Mouse (Mus musculus) CH12.LX (cell line): Measurements from ENCODE around the gene Crtc3. TPM values are rescaled to one million over a fixed set of nuclear protein-coding genes. Genes with fewer than 3 reads are reported as not detected.

ENCODE experiments used
- DNase-seq: peaks from one replicate; pipeline ENCODE4 v3.0.0-alpha.2; 2013; ENCODE audit errors: extremely low read depth
- H3K27ac ChIP-seq: 2 replicates; pipeline ENCODE4 v1.5.1; 2012; ENCODE audit warnings: low read depth, mild to moderate bottlenecking, control low read depth, moderate library complexity; ENCODE audit not compliant: insufficient read depth
- H3K27me3 ChIP-seq: replicated peaks from 2 replicates; pipeline ENCODE3; 2012; ENCODE audit warnings: inconsistent platforms
- H3K36me3 ChIP-seq, 2 experiments: replicated peaks in 1 of 2; 2 replicates each; pipeline versions ENCODE3 to v1.6.1; 2012; ENCODE audit warnings: inconsistent platforms in 1 of 2, low read length in 1 of 2, mild to moderate bottlenecking in 1 of 2, mixed read lengths in 1 of 2, moderate library complexity in 1 of 2; ENCODE audit not compliant: control insufficient read depth in 1 of 2, insufficient read depth in 1 of 2
- H3K4me1 ChIP-seq, 2 experiments: 2 replicates each; pipeline ENCODE4 v1.6.1; 2012; ENCODE audit warnings: inconsistent platforms in 1 of 2, moderate library complexity in 1 of 2; ENCODE audit not compliant: insufficient read depth in 2 of 2, control insufficient read depth in 1 of 2
- H3K4me2 ChIP-seq: 2 replicates; pipeline ENCODE4 v1.6.1; 2012; ENCODE audit warnings: low read depth, mild to moderate bottlenecking, control low read depth; ENCODE audit not compliant: poor library complexity, insufficient read depth, severe bottlenecking
- H3K4me3 ChIP-seq, 3 experiments: fragments of 150-350 bp in 1 of 3; sonication (generic) in 1 of 3; replicated peaks in 1 of 3; 2 replicates each; pipeline versions ENCODE3 to v1.5.1; 2011 to 2012; ENCODE audit warnings: low read depth in 2 of 3, low read length in 2 of 3, mild to moderate bottlenecking in 2 of 3, moderate library complexity in 2 of 3, control low read depth in 1 of 3, improper control_type of control experiment in 1 of 3, inconsistent platforms in 1 of 3, mixed read lengths in 1 of 3; ENCODE audit not compliant: poor library complexity in 1 of 3
- H3K79me2 ChIP-seq: replicated peaks from 2 replicates; pipeline ENCODE4 v1.6.1; 2012; ENCODE audit warnings: mild to moderate bottlenecking, moderate library complexity; ENCODE audit not compliant: control insufficient read depth, poor library complexity, insufficient read depth, severe bottlenecking; ENCODE audit errors: extremely low read depth
- H3K9ac ChIP-seq: 2 replicates; pipeline ENCODE4 v1.6.1; 2012; ENCODE audit warnings: low read depth, mild to moderate bottlenecking, control low read depth, moderate library complexity; ENCODE audit not compliant: insufficient read depth
- H3K9me3 ChIP-seq: replicated peaks from 2 replicates; pipeline ENCODE3; 2012; ENCODE audit warnings: low read length, inconsistent platforms, mixed read lengths
- CHD2 ChIP-seq: IDR thresholded peaks from 2 replicates; pipeline ENCODE4 v1.6.1; 2011; ENCODE audit warnings: low read length, improper control_type of control experiment
- CTCF ChIP-seq, 2 experiments: IDR thresholded peaks in 1 of 2; conservative IDR thresholded peaks in 1 of 2; 2 replicates each; pipeline ENCODE4 v1.5.1; 2011 to 2012; ENCODE audit warnings: low read depth in 2 of 2, low read length in 2 of 2, improper control_type of control experiment in 1 of 2, inconsistent platforms in 1 of 2, mild to moderate bottlenecking in 1 of 2, moderate library complexity in 1 of 2
- E2F4 ChIP-seq: IDR thresholded peaks from 2 replicates; pipeline ENCODE4 v1.6.1; 2011; ENCODE audit warnings: low read depth, low read length, improper control_type of control experiment; ENCODE audit not compliant: insufficient replicate concordance
- ELF1 ChIP-seq: IDR thresholded peaks from 2 replicates; pipeline ENCODE4 v1.6.1; 2014; ENCODE audit warnings: low read depth, mild to moderate bottlenecking, inconsistent platforms, low read length, improper control_type of control experiment
- EP300 ChIP-seq: IDR thresholded peaks from 2 replicates; pipeline ENCODE4 v1.6.1; 2011; ENCODE audit warnings: low read length, improper control_type of control experiment
- HCFC1 ChIP-seq: IDR thresholded peaks from 2 replicates; pipeline ENCODE4 v1.6.1; 2012; ENCODE audit warnings: low read depth, mild to moderate bottlenecking, inconsistent platforms, low read length, improper control_type of control experiment
- IRF4 ChIP-seq: IDR thresholded peaks from 2 replicates; pipeline ENCODE4 v1.6.1; 2014; ENCODE audit warnings: low read depth, mild to moderate bottlenecking, inconsistent platforms, low read length, improper control_type of control experiment
- JUND ChIP-seq: conservative IDR thresholded peaks from 2 replicates; pipeline ENCODE4 v1.6.1; 2011; ENCODE audit warnings: low read depth, low read length, improper control_type of control experiment
- MAFK ChIP-seq: IDR thresholded peaks from 2 replicates; pipeline ENCODE4 v1.6.1; 2011; ENCODE audit warnings: low read length, improper control_type of control experiment; ENCODE audit not compliant: insufficient replicate concordance
- MAZ ChIP-seq: IDR thresholded peaks from 2 replicates; pipeline ENCODE4 v1.6.1; 2012; ENCODE audit warnings: low read depth, mild to moderate bottlenecking, inconsistent platforms, low read length, improper control_type of control experiment, moderate library complexity
- MEF2A ChIP-seq: IDR thresholded peaks from 2 replicates; pipeline ENCODE4 v1.6.1; 2014; ENCODE audit warnings: low read depth, mild to moderate bottlenecking, inconsistent platforms, low read length, improper control_type of control experiment, borderline replicate concordance
- MXI1 ChIP-seq: IDR thresholded peaks from 2 replicates; pipeline ENCODE4 v1.6.1; 2011; ENCODE audit warnings: mild to moderate bottlenecking, low read depth, low read length, improper control_type of control experiment
- MYC ChIP-seq: IDR thresholded peaks from 2 replicates; pipeline ENCODE4 v1.6.1; 2011; ENCODE audit warnings: low read depth, mild to moderate bottlenecking, improper control_type of control experiment, low read length
- NRF1 ChIP-seq: IDR thresholded peaks from 2 replicates; pipeline ENCODE4 v1.6.1; 2014; ENCODE audit warnings: low read depth, mild to moderate bottlenecking, inconsistent platforms, low read length, improper control_type of control experiment, moderate library complexity
- PAX5 ChIP-seq: IDR thresholded peaks from 2 replicates; pipeline ENCODE4 v1.6.1; 2012; ENCODE audit warnings: low read length, inconsistent platforms, mixed read lengths
- POLR2A ChIP-seq: IDR thresholded peaks from 2 replicates; pipeline ENCODE4 v1.6.1; 2011; ENCODE audit warnings: low read depth, mild to moderate bottlenecking, improper control_type of control experiment, low read length
- RAD21 ChIP-seq: IDR thresholded peaks from 2 replicates; pipeline ENCODE4 v1.6.1; 2011; ENCODE audit warnings: low read depth, mild to moderate bottlenecking, low read length, improper control_type of control experiment, moderate library complexity
- RCOR1 ChIP-seq: conservative IDR thresholded peaks from 2 replicates; pipeline ENCODE4 v1.6.1; 2012; ENCODE audit warnings: low read depth, mild to moderate bottlenecking, inconsistent platforms, low read length, improper control_type of control experiment
- SIN3A ChIP-seq: IDR thresholded peaks from 2 replicates; pipeline ENCODE4 v1.6.1; 2012; ENCODE audit warnings: low read length, improper control_type of control experiment, inconsistent platforms
- SMC3 ChIP-seq: IDR thresholded peaks from 2 replicates; pipeline ENCODE4 v1.6.1; 2011; ENCODE audit warnings: low read depth, low read length, improper control_type of control experiment
- TBP ChIP-seq: conservative IDR thresholded peaks from 2 replicates; pipeline ENCODE4 v1.6.1; 2011; ENCODE audit warnings: low read depth, low read length, improper control_type of control experiment
- TCF12 ChIP-seq: IDR thresholded peaks from 2 replicates; pipeline ENCODE4 v1.6.1; 2014; ENCODE audit warnings: low read depth, mild to moderate bottlenecking, inconsistent platforms, low read length, improper control_type of control experiment
- UBTF ChIP-seq: IDR thresholded peaks from 2 replicates; pipeline ENCODE4 v1.6.1; 2012; ENCODE audit warnings: low read depth, mild to moderate bottlenecking, inconsistent platforms, low read length, improper control_type of control experiment, moderate library complexity
- USF1 ChIP-seq: IDR thresholded peaks from 2 replicates; pipeline ENCODE4 v1.6.1; 2014; ENCODE audit warnings: low read depth, mild to moderate bottlenecking, inconsistent platforms, low read length, improper control_type of control experiment
- USF2 ChIP-seq: conservative IDR thresholded peaks from 2 replicates; pipeline ENCODE4 v1.6.1; 2011; ENCODE audit warnings: low read depth, low read length, improper control_type of control experiment
- ZKSCAN1 ChIP-seq: IDR thresholded peaks from 2 replicates; pipeline ENCODE4 v1.6.1; 2012; ENCODE audit warnings: low read depth, inconsistent platforms, low read length, improper control_type of control experiment, borderline replicate concordance
- ZNF384 ChIP-seq: IDR thresholded peaks from 2 replicates; pipeline ENCODE4 v1.6.1; 2012; ENCODE audit warnings: low read depth, low read length, improper control_type of control experiment, inconsistent platforms
- dilution Hi-C: fragments of 300-500 bp; cut with MboI; formaldehyde crosslinking; loops from 2 replicates; pipeline ENCODE4 v1.14.3; 2020; ENCODE audit warnings: low sequenced_read_pairs; ENCODE audit not compliant: extremely low pct_unique_long_range_greater_than_20kb, extremely low pct_ligation_motif_present
- in situ Hi-C: fragments of 300-500 bp; cut with MboI; formaldehyde crosslinking; loops from 3 replicates; pipeline ENCODE4 v1.14.3; 2019; ENCODE audit warnings: low sequenced_read_pairs, low pct_ligation_motif_present, low pct_unique_long_range_greater_than_20kb, mixed read lengths
- polyA plus RNA-seq: library from polyadenylated mRNA; unstranded; fragments of >175 nt; gene quantifications from 2 replicates; pipeline ENCODE4 v1.2.1, GENCODE M21; 2012; ENCODE audit warnings: low read depth; ENCODE audit not compliant: insufficient read length
- total RNA-seq, 2 experiments: library from RNA; depleted of rRNA; stranded (reverse); fragments of 300-350 nt in 1 of 2; fragments of >200 nt in 1 of 2; gene quantifications; 2 replicates each; pipeline ENCODE4 v1.2.3; 2012 to 2014

Gene Crtc3
- total and polyA plus RNA-seq, 3 experiments, result 1.2 to 9.1 (median 4.4) TPM

DNA sequence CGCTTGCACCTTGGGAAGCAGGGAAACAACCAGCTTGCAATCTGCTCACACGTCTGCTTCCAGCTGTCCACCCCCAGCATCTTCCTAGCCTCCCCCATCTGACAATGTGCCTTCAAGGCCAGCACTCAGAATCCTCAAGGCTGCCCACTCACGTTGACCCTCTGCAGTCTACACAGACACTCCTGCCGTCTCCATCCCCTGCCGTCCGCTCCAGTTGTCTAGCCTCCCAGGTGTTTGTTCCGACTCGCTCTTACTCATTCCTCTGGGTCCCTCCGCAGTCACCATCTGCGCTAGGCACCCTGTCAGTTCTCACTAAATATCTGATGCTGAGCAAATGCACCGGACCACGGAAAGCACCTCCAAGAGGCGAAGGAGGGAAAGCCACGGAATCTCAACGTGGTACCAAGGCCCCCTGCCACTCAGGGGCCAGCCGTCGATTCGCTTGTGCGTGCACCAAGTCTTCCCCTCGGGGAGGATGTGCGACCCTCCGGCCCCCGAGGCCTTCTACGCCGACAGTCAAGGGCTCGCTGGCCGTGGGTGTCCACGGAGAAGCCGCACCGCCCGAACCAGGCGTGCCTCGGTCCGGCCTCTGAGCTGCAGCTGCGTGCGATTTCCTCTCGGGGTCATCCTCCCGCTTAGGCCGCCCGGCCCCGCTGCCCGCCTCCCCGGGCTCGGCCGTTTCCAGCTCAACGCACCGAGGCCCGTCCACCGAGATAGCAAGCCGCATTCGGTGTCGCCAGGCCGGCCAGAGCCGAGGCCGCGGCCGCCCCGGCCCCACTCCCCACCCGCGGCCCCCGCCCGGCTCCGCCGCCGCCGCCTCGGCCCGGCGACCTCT lies 739 bp downstream of the Crtc3 start:
- in situ Hi-C loops, result no loop called here
- Histone ChIP-seq H3K27ac (peak overlapping the region; percentile 48), H3K36me3 (peaks cover 0 to 5% of the 10 kb centered on the region in 2 experiments)

GRCm38 (mm10) chr7:80685639-80686038 lies 3.0 kb downstream of the Crtc3 start:
- no peaks in the 10 kb centered on the region for H3K27me3 ChIP-seq
- TF ChIP-seq ZKSCAN1, result no peak
- TF ChIP-seq EP300, result no peak
- no peak for TF ChIP-seq MAZ
- TF ChIP-seq POLR2A, result no peak
- no peak for TF ChIP-seq MAFK
- no peak for TF ChIP-seq IRF4
- TF ChIP-seq CHD2, result no peak
- TF ChIP-seq USF2, result no peak
- no peak for TF ChIP-seq ELF1
- TF ChIP-seq USF1, result no peak
- no peak for TF ChIP-seq JUND
- no peak for TF ChIP-seq RCOR1
- no peak for TF ChIP-seq HCFC1
- no peak for TF ChIP-seq TBP
- no peak for TF ChIP-seq SIN3A
- no peak for TF ChIP-seq MYC
- TF ChIP-seq NRF1, result no peak
- no peak for TF ChIP-seq TCF12
- no peak for TF ChIP-seq CTCF (conservative IDR thresholded peaks at IDR 0.05 in 1 of 2, IDR thresholded peaks at IDR 0.05 in 1 of 2; ENCODE audit: low read depth in 2 of 2, low read length in 2 of 2)
- TF ChIP-seq MEF2A, result no peak
- dilution Hi-C loops, result no loop called here
- H3K9ac ChIP-seq, result no peak overlapping the region
- DNase-seq, result no peak
- H3K4me1 ChIP-seq, result peaks cover 4 to 18% of the 10 kb centered on the region in 2 experiments; a peak in 2 of 4 replicates
- in situ Hi-C loops, result no loop called here
- no peak overlapping the region for H3K4me3 ChIP-seq
- no peaks in the 10 kb centered on the region for H3K79me2 ChIP-seq
- peaks cover 2% of the 10 kb centered on the region for H3K9me3 ChIP-seq
- peaks cover 0 to 5% of the 10 kb centered on the region in 2 experiments for H3K36me3 ChIP-seq
- H3K4me2 ChIP-seq, result no peak overlapping the region
- H3K27ac ChIP-seq, result no peak overlapping the region

More for the DNA sequence above, 739 bp downstream of the Crtc3 start:
- H3K9ac ChIP-seq, result peak overlapping the region; percentile 89
- H3K4me3 ChIP-seq, result peak overlapping the region; percentile 66 to 82 (median 76)
- H3K4me2 ChIP-seq, result peak overlapping the region; percentile 69
- dilution Hi-C loops, result no loop called here
- peaks cover 2% of the 10 kb centered on the region for H3K9me3 ChIP-seq
- H3K4me1 ChIP-seq, result peaks cover 0 to 14% of the 10 kb centered on the region in 2 experiments; a peak in 2 of 4 replicates
- no peaks in the 10 kb centered on the region for H3K79me2 ChIP-seq
- DNase-seq, result peak; percentile 80
- TF ChIP-seq NRF1 (no peak), TBP (0 out of 2 replicates have a peak, but pooled peaks have one; percentile 33), PAX5 (no peak), UBTF (peak; percentile 84), RAD21 (no peak; the same call in none of the 2 replicates), MAZ (no peak), POLR2A (peak; percentile 4; the same call in 1 of the 2 replicates), CTCF (conservative IDR thresholded peaks at IDR 0.05 in 1 of 2, IDR thresholded peaks at IDR 0.05 in 1 of 2; ENCODE audit: low read depth in 2 of 2, low read length in 2 of 2) (peak in 1 of 2 experiments; percentile 29; a peak in 1 of 4 replicates), MYC (0 out of 2 replicates have a peak, but pooled peaks have one; percentile 29), MXI1 (no peak), ZNF384 (no peak), USF2 (no peak), E2F4 (no peak), SIN3A (0 out of 2 replicates have a peak, but pooled peaks have one; percentile 30), SMC3 (0 out of 2 replicates have a peak, but pooled peaks have one; percentile 1), TCF12 (peak; percentile 36; the same call in 1 of the 2 replicates), MEF2A (no peak), RCOR1 (no peak)
- no peaks in the 10 kb centered on the region for H3K27me3 ChIP-seq
